Mouse (Mus musculus): ENCODE results near the gene Zfp273. TPM values are rescaled to one million over a fixed set of nuclear protein-coding genes. Genes with fewer than 3 reads are reported as not detected.
A peak's percentile ranks its signal among the peaks of the same experiment; 100 is the strongest.
"Not testable (repeated sequence)": the region's sequence is repeated elsewhere in the genome, so short reads cannot be mapped to it uniquely, and the experiment has no call there.

Zfp273 gene
- polyA plus RNA-seq (2015; fragmentation: Nextera tagmentation; extraction: Ambion mirVana) = 6.2 and 7.5 TPM in 2 replicates

DNA sequence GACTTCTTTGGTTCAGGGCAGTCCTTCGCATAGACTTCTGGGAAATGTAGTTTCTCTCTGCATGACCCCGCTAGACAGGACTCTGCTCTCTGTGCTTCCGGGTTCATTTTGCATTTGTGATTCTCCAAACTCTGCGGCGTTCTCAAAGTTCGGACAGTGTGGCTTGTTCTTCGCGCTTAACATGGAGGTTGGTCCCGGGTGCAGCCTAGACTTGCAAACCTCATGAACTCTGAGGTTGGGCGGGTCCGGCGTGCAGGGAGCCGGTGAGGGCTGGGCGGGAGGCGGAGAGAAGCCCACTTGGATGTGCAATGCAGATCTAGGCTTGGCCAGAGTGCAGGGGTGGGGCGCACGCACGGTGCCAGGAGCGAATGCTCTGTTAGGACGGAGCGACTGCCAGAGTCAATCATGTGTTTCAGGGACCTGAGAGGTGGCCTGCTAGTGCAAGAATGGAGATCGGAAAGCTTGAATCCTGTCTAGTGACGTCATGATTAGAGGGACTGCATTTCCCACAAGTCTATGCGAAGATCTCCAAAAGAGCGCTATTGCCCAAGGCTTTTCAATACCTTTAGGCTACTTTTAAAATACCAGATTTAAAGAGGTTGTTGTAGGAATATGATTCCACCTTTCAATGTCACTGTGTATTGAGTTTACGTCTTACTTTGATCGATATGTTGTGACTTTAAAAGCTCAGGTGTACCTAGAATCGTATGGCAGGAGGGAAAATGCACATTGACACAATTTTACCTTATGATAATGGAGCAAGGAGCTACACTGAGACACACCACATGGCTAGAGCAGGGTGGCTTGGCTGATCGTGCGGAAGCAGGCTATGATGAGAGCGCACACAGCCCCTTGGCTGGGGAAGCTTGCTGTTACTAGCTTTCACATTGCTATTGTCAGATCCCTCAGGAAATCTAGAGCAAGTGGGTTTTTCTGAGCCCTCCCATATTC, at the start of gene Zfp273:
Zfp273 (plus strand) TSS at position 31 of the 951 bp plus-strand sequence.
- peak; percentile 94 for ATAC-seq (ENCODE audit: insufficient read depth, low FRiP score, low read depth)
- Histone ChIP-seq H3K4me2 (peak within 1 kb of the TSS; percentile 74), H3K36me3 (no peaks in the 10 kb centered on the region), H3K4me3 (replicated peaks) (peak within 1 kb of the TSS; percentile 68), H3K9ac (peak within 1 kb of the TSS; percentile 42; the same call in 1 of the 2 replicates), H3K9me3 (no peaks in the 10 kb centered on the region), H3K27me3 (replicated peaks) (no peaks in the 10 kb centered on the region), H3K4me1 (no peaks in the 10 kb centered on the region), H3K27ac (peak within 1 kb of the TSS; percentile 87)
- WGBS = 3% methylated on average over 31 of the region's 31 CpGs

GRCm38 (mm10) chr13:67779265-67780221, 34.0 kb upstream of the Zfp273 start, which contains the start of gene Zfp493:
TSS of gene Zfp493 (plus strand) at chr13:67779693.
- H3K27ac ChIP-seq = peak within 1 kb of the TSS; percentile 59; the same call in 1 of the 2 replicates
- H3K4me3 ChIP-seq (replicated peaks) = peak within 1 kb of the TSS; percentile 73
- peak within 1 kb of the TSS; percentile 87 for H3K4me2 ChIP-seq
- H3K27me3 ChIP-seq (replicated peaks) = no peaks in the 10 kb centered on the region
- peak within 1 kb of the TSS; percentile 52 for H3K9ac ChIP-seq
- no peaks in the 10 kb centered on the region for H3K9me3 ChIP-seq
- 7% methylated on average over 26 of the region's 26 CpGs for whole genome bisulfite sequencing
- no peaks in the 10 kb centered on the region for H3K36me3 ChIP-seq
- H3K4me1 ChIP-seq = 0 out of 2 replicates have a peak, but pooled peaks cover 3% of the 10 kb centered on the region
- ATAC-seq (ENCODE audit: insufficient read depth, low FRiP score, low read depth) = peak; percentile 94

DNA sequence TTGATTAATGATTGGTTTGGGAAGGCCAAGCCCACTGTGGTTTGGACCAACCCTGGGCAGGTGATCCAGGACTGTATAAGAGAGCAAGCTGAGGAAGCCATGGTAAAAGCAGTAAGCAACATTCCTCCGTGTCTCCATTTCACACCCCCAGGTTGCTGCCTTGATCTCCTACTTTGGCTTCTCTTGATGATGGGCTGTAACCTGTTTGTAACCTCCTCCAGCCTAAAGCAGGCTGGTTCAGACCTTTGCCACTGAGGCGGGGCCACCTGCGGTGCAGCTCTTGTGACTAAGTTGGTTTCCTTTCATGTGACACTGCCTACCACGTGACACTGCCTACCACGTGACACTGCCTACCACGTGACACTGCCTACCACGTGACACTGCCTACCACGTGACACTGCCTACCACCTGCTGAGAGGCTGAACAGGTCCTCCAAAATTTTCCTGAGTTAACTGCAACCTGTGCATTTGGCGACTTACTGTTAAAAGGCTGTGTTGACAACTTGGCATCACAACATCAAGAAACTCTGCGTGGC, 21.6 kb upstream of the Zfp273 start:
- Histone ChIP-seq H3K9ac (no peak overlapping the region), H3K4me1 (no peaks in the 10 kb centered on the region), H3K4me2 (no peak overlapping the region), H3K27ac (no peak overlapping the region), H3K27me3 (replicated peaks) (no peaks in the 10 kb centered on the region), H3K9me3 (no peaks in the 10 kb centered on the region), H3K4me3 (replicated peaks) (no peak overlapping the region), H3K36me3 (no peaks in the 10 kb centered on the region)
- 94% methylated on average over 10 of the region's 10 CpGs for WGBS
- no peak for ATAC-seq (ENCODE audit: insufficient read depth, low FRiP score, low read depth)

- no peak overlapping the region for H3K27ac ChIP-seq
- H3K4me2 ChIP-seq = no peak overlapping the region
- H3K4me1 ChIP-seq = no peaks in the 10 kb centered on the region
- 76% methylated on average over 3 of the region's 3 CpGs for WGBS
- no peak for ATAC-seq (ENCODE audit: insufficient read depth, low FRiP score, low read depth)
- H3K27me3 ChIP-seq (replicated peaks) = no peaks in the 10 kb centered on the region
- no peaks in the 10 kb centered on the region for H3K9me3 ChIP-seq
- no peak overlapping the region for H3K9ac ChIP-seq
- no peak overlapping the region for H3K4me3 ChIP-seq (replicated peaks)
- H3K36me3 ChIP-seq = no peaks in the 10 kb centered on the region
Measured at GRCm38 (mm10) chr13:67798618-67799017, 14.9 kb upstream of the Zfp273 start.

DNA sequence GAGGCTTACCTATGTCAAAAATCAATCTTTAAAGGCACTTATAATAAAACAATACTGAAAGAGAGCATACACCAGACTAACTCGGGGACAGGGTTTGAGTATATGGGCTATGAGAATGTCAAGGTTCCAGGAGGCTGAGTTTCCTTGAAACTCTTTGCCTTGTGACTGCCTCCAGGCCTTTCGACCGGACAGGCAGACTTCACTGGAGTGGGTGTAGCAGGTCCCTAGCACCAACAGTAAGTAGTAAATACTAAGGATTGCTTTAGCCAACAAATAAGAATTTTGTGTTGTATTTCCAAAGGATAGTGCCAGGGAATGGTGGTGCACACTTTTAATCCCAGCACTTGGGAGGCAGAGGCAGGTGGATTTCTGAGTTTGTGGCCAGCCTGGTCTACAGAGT, 14.4 kb upstream of the Zfp273 start:
- H3K36me3 ChIP-seq; H3K9me3 ChIP-seq; H3K9ac ChIP-seq; H3K4me3 ChIP-seq (replicated peaks); H3K4me2 ChIP-seq; H3K27ac ChIP-seq; ATAC-seq (ENCODE audit: insufficient read depth, low FRiP score, low read depth); H3K27me3 ChIP-seq (replicated peaks); H3K4me1 ChIP-seq: not testable (repeated sequence)
- 88% methylated on average over 3 of the region's 3 CpGs for WGBS

DNA sequence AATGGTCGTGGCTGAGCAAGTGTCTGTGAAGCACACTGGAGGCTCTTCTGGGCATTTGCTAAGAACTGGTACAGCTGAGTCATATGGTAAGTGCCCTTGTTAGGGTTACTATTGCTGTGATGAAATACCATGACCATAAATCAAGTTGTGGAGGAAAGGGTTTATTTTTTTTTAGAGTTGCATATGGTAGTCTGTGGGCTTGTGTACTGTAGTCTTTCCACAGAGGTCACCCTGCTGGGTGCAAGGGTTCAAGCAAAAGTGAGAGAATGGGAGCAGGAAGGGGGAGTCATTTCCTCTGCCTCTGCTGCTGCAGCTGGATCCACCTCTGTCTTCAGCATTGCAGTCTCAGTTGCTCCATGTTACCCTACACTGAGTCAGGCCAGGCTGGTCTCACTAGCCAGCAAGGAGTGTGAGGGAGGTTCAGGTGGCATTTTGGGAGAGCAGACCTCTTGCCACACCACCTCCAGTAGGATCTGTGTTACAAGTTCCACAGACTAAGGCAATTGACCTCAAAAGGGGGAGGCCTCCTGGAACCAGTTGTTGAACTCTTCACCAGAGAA, 1.8 kb upstream of the Zfp273 start:
- Histone ChIP-seq H3K27me3 (replicated peaks) (no peaks in the 10 kb centered on the region), H3K27ac (no peak overlapping the region), H3K4me3 (replicated peaks) (no peak overlapping the region), H3K9me3 (no peaks in the 10 kb centered on the region), H3K36me3 (no peaks in the 10 kb centered on the region), H3K4me2 (no peak overlapping the region), H3K4me1 (no peaks in the 10 kb centered on the region), H3K9ac (no peak overlapping the region)
- WGBS = 46% methylated on average over 1 of the region's 1 CpGs
- ATAC-seq (ENCODE audit: insufficient read depth, low FRiP score, low read depth) = no peak

GRCm38 (mm10) chr13:67812961-67813709, 405 bp upstream of the Zfp273 start:
- ATAC-seq (ENCODE audit: insufficient read depth, low FRiP score, low read depth) = no peak
- WGBS = 76% methylated on average over 8 of the region's 8 CpGs
- H3K4me3 ChIP-seq (replicated peaks) = peak overlapping the region; percentile 68
- peak overlapping the region; percentile 74; the same call in 1 of the 2 replicates for H3K4me2 ChIP-seq
- no peaks in the 10 kb centered on the region for H3K4me1 ChIP-seq
- no peaks in the 10 kb centered on the region for H3K36me3 ChIP-seq
- no peaks in the 10 kb centered on the region for H3K9me3 ChIP-seq
- no peaks in the 10 kb centered on the region for H3K27me3 ChIP-seq (replicated peaks)
- no peak overlapping the region for H3K9ac ChIP-seq
- peak overlapping the region; percentile 87 for H3K27ac ChIP-seq

DNA sequence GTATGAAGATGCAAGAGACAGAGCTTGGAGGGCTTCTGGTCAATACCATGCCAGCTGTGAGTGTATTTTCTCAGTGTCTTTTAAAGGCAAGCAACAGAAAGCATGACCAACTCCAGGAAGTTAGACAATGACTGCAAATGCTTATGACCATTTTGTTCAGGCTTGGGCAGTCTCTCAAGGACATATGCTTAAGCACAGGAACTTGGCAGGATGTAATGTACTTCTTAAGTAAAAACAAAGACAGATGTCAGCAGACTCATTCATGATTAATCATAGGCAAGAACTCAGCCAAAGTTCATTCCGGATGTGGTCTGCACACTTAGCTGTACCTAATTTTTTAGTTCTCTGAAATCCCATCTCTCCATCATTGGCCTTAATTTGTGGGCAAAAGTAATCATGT, 5.1 kb downstream of the Zfp273 start:
- no peaks in the 10 kb centered on the region for H3K27me3 ChIP-seq (replicated peaks)
- WGBS = 60% methylated on average over 1 of the region's 1 CpGs
- no peaks in the 10 kb centered on the region for H3K9me3 ChIP-seq
- H3K4me2 ChIP-seq = no peak overlapping the region
- ATAC-seq (ENCODE audit: insufficient read depth, low FRiP score, low read depth) = no peak
- no peak overlapping the region for H3K27ac ChIP-seq
- no peaks in the 10 kb centered on the region for H3K4me1 ChIP-seq
- no peak overlapping the region for H3K4me3 ChIP-seq (replicated peaks)
- H3K9ac ChIP-seq = no peak overlapping the region
- peaks cover 4% of the 10 kb centered on the region; the same call in 1 of the 2 replicates for H3K36me3 ChIP-seq

GRCm38 (mm10) chr13:67830911-67831336, 17.4 kb downstream of the Zfp273 start, which contains the start of gene Gm10037:
TSS of gene Gm10037 (plus strand) at chr13:67831106.
- Histone ChIP-seq H3K4me3 (replicated peaks) (peak within 1 kb of the TSS; percentile 54), H3K9me3 (no peaks in the 10 kb centered on the region), H3K36me3 (peaks cover 6% of the 10 kb centered on the region; the same call in 1 of the 2 replicates), H3K27me3 (replicated peaks) (no peaks in the 10 kb centered on the region), H3K27ac (no peak within 1 kb of the TSS), H3K9ac (peak within 1 kb of the TSS; percentile 45; the same call in 1 of the 2 replicates), H3K4me1 (no peaks in the 10 kb centered on the region), H3K4me2 (peak within 1 kb of the TSS; percentile 61)
- 1% methylated on average over 14 of the region's 14 CpGs for WGBS
- ATAC-seq (ENCODE audit: insufficient read depth, low FRiP score, low read depth) = peak; percentile 79

DNA sequence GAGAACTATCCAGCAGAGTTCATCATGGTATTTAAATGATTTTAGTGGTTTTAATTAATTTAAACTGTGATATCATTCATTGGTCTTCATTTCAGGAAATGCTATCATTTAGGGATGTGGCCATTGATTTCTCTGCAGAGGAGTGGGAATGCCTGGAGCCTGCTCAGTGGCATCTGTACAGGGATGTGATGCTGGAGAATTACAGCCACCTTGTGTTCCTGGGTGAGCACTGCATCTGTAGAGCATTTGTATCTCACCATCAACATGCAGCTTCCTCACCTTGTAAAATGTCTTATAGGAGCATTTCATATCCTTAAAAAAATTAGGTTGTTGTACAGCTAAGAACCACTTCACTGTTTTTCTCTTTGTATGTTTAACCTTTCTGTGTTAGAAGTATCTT, 19.6 kb downstream of the Zfp273 start:
- not testable (repeated sequence) for H3K4me2 ChIP-seq; H3K9ac ChIP-seq; H3K4me3 ChIP-seq (replicated peaks); ATAC-seq (ENCODE audit: insufficient read depth, low FRiP score, low read depth); H3K27ac ChIP-seq; H3K27me3 ChIP-seq (replicated peaks); H3K36me3 ChIP-seq; H3K9me3 ChIP-seq; H3K4me1 ChIP-seq
